Mouse (Mus musculus) midbrain, embryonic 15.5 days (tissue): ENCODE data around the gene Nmnat3. TPM values are rescaled to one million over a fixed set of nuclear protein-coding genes. Genes with fewer than 3 reads are reported as not detected.

Experiments
- ATAC-seq: fragments of 200-750 bp; cut with Nextera tagmentation; replicated peaks from 2 replicates; pipeline ENCODE4 v1.8.0; 2017; ENCODE audit warnings: moderate TSS enrichment
- H3K27ac ChIP-seq: fragments of 300-500 bp; sonication (generic); 2 replicates; pipeline ENCODE4 v1.5.1; 2015; ENCODE audit warnings: mild to moderate bottlenecking, inconsistent platforms
- H3K27me3 ChIP-seq: fragments of 300-500 bp; sonication (generic); replicated peaks from 2 replicates; pipeline ENCODE4 v1.6.1; 2015; ENCODE audit warnings: inconsistent platforms
- H3K36me3 ChIP-seq: fragments of 300-500 bp; sonication (generic); replicated peaks from 2 replicates; pipeline ENCODE4 v1.6.1; 2015; ENCODE audit warnings: inconsistent platforms
- H3K4me1 ChIP-seq: fragments of 300-500 bp; sonication (generic); 2 replicates; pipeline ENCODE4 v1.6.1; 2015; ENCODE audit warnings: inconsistent platforms
- H3K4me2 ChIP-seq: fragments of 300-500 bp; sonication (generic); 2 replicates; pipeline ENCODE4 v1.6.1; 2015; ENCODE audit warnings: inconsistent platforms, mild to moderate bottlenecking, moderate library complexity
- H3K4me3 ChIP-seq: fragments of 300-500 bp; sonication (generic); 2 replicates; pipeline ENCODE4 v1.5.1; 2015; ENCODE audit warnings: mild to moderate bottlenecking, inconsistent platforms
- H3K9ac ChIP-seq: fragments of 300-500 bp; sonication (generic); 2 replicates; pipeline ENCODE4 v1.6.1; 2015; ENCODE audit warnings: mild to moderate bottlenecking, inconsistent platforms
- H3K9me3 ChIP-seq: fragments of 300-500 bp; sonication (generic); 2 replicates; pipeline ENCODE4 v1.6.1; 2016; ENCODE audit warnings: inconsistent platforms
- WGBS: fragments of 180-500 bp; shearing (Covaris S2); methylation state at CpG from one replicate; pipeline ENCODE4 v1.1.7; 2015; ENCODE audit warnings: mixed read lengths; 5-methylcytosine and 5-hydroxymethylcytosine counted together
- polyA plus RNA-seq: library from polyadenylated mRNA; unstranded; fragments of >200 nt; fragmentation: Nextera tagmentation; extraction: Ambion mirVana; gene quantifications from 2 replicates; pipeline ENCODE4 v1.2.1, GENCODE M21; 2015

Gene Nmnat3
- polyA plus RNA-seq, 1 experiment from 2014 or later, result 0.84 TPM

GRCm38 (mm10) chr9:98314059-98314650, 26.9 kb downstream of the Nmnat3 start:
- 88% methylated on average over 7 of the region's 7 CpGs for WGBS
- no peak overlapping the region for H3K27ac ChIP-seq
- ATAC-seq, result no peak
- H3K4me3 ChIP-seq, result no peak overlapping the region
- peaks cover 6% of the 10 kb centered on the region for H3K4me1 ChIP-seq
- no peak overlapping the region for H3K4me2 ChIP-seq
- no peak overlapping the region for H3K9ac ChIP-seq
- no peaks in the 10 kb centered on the region for H3K27me3 ChIP-seq
- H3K9me3 ChIP-seq, result no peaks in the 10 kb centered on the region
- no peaks in the 10 kb centered on the region for H3K36me3 ChIP-seq

DNA sequence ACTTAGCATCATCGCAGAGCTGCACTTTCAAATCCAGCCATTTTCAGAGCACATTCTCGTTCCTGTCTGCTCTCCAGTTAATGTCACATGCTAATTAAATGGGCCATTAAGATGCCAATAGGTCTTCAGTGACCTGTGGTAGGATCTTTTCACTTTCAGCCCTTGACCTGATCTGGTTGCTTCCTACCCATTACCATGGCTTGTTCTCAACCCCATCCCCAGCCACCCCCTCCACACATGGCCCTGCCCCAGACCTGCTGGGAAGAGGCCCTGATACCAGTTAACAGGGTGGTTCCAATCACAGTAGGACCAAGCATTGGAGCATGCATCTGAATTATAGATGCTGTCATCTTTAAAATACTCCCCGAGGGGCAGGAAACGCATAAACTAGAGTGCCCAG, 30.7 kb downstream of the Nmnat3 start:
- no peak for ATAC-seq

DNA sequence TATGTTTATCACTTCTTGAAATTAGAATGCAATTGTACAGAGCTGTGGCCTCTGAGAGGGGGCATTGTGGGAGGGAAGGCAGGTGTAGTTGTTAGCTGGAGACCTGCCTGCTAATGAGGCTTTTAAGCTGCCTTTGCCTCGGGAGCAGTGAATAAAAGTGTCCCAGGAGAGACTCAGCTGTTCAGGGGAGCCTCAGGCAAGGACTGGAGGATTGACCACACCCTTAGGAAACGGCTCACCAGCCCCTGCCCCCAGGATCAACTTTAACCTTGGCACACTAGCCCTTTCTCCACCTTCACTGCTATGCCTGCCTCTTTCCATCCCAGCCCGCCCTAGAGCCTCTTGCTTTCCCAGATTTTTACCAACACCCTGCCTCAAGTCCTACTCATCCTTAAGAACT, 31.6 kb downstream of the Nmnat3 start:
- Histone ChIP-seq H3K4me1 (peaks cover 6% of the 10 kb centered on the region), H3K9ac (no peak overlapping the region), H3K36me3 (no peaks in the 10 kb centered on the region), H3K9me3 (no peaks in the 10 kb centered on the region), H3K27me3 (no peaks in the 10 kb centered on the region), H3K4me3 (no peak overlapping the region), H3K4me2 (no peak overlapping the region), H3K27ac (no peak overlapping the region)
- 45% methylated on average over 3 of the region's 3 CpGs for WGBS
- ATAC-seq, result no peak

More for the DNA sequence above, 30.7 kb downstream of the Nmnat3 start:
- no peaks in the 10 kb centered on the region for H3K9me3 ChIP-seq
- H3K27ac ChIP-seq, result no peak overlapping the region
- 67% methylated on average over 4 of the region's 4 CpGs for WGBS
- no peaks in the 10 kb centered on the region for H3K36me3 ChIP-seq
- H3K4me2 ChIP-seq, result no peak overlapping the region
- no peaks in the 10 kb centered on the region for H3K27me3 ChIP-seq
- H3K9ac ChIP-seq, result no peak overlapping the region
- no peak overlapping the region for H3K4me3 ChIP-seq
- peaks cover 6% of the 10 kb centered on the region for H3K4me1 ChIP-seq

GRCm38 (mm10) chr9:98320785-98321184, 33.5 kb downstream of the Nmnat3 start:
- no peak overlapping the region for H3K4me2 ChIP-seq
- H3K4me1 ChIP-seq, result peaks cover 6% of the 10 kb centered on the region
- H3K36me3 ChIP-seq, result no peaks in the 10 kb centered on the region
- no peak overlapping the region for H3K27ac ChIP-seq
- ATAC-seq, result no peak
- no peaks in the 10 kb centered on the region for H3K27me3 ChIP-seq
- WGBS, result 91% methylated on average over 3 of the region's 3 CpGs
- no peak overlapping the region for H3K9ac ChIP-seq
- no peaks in the 10 kb centered on the region for H3K9me3 ChIP-seq
- no peak overlapping the region for H3K4me3 ChIP-seq

- no peak overlapping the region for H3K4me3 ChIP-seq
- no peak overlapping the region for H3K27ac ChIP-seq
- ATAC-seq, result no peak
- H3K27me3 ChIP-seq, result no peaks in the 10 kb centered on the region
- no peak overlapping the region for H3K4me2 ChIP-seq
- H3K9me3 ChIP-seq, result no peaks in the 10 kb centered on the region
- H3K9ac ChIP-seq, result no peak overlapping the region
- no peaks in the 10 kb centered on the region for H3K36me3 ChIP-seq
- peaks cover 10% of the 10 kb centered on the region for H3K4me1 ChIP-seq
- 71% methylated on average over 1 of the region's 1 CpGs for WGBS
Observed at GRCm38 (mm10) chr9:98326088-98326487, 38.9 kb downstream of the Nmnat3 start.

- Histone ChIP-seq H3K36me3 (no peaks in the 10 kb centered on the region), H3K9ac (no peak overlapping the region), H3K27me3 (no peaks in the 10 kb centered on the region), H3K9me3 (no peaks in the 10 kb centered on the region), H3K4me1 (peaks cover 10% of the 10 kb centered on the region), H3K4me3 (no peak overlapping the region), H3K4me2 (no peak overlapping the region), H3K27ac (no peak overlapping the region)
- 56% methylated on average over 10 of the region's 10 CpGs for WGBS
- 0 out of 2 replicates have a peak, but pooled peaks have one; percentile 20 for ATAC-seq
Observed at GRCm38 (mm10) chr9:98328415-98329176, 41.4 kb downstream of the Nmnat3 start.

GRCm38 (mm10) chr9:98329274-98330105, 42.3 kb downstream of the Nmnat3 start:
- H3K9ac ChIP-seq, result no peak overlapping the region
- H3K4me3 ChIP-seq, result no peak overlapping the region
- peaks cover 10% of the 10 kb centered on the region for H3K4me1 ChIP-seq
- no peaks in the 10 kb centered on the region for H3K36me3 ChIP-seq
- H3K4me2 ChIP-seq, result no peak overlapping the region
- peak; percentile 70; the same call in 1 of the 2 replicates for ATAC-seq
- WGBS, result 31% methylated on average over 20 of the region's 20 CpGs
- no peaks in the 10 kb centered on the region for H3K27me3 ChIP-seq
- 0 out of 2 replicates have a peak overlapping the region, but pooled peaks have one; percentile 3 for H3K27ac ChIP-seq
- no peaks in the 10 kb centered on the region for H3K9me3 ChIP-seq

DNA sequence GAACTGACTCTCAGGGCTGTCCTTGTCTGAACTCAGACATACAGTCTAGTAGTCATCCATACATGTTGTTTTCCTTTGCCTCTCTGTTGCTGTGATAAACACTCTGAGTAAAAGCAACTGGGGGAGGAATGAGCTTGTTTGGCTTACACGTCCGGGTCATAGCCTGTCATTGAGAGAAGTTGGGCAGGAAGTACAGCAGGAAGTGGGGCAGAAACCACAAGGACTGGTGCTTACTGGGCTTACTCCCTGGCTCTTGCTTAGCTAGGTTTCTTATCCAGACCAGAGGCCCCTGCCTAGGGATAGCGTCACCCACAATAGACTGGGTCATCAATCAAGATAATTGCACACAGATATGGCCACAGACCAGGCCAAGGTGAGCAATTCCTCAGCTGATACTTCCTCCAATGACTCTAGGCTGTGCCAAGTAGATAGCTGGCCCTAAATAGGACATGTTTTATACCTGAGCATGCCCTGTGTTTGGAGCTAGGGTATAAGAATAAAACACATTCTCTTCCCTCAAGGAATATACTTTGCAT, 46.1 kb downstream of the Nmnat3 start:
- H3K36me3 ChIP-seq, result no peaks in the 10 kb centered on the region
- no peaks in the 10 kb centered on the region for H3K27me3 ChIP-seq
- H3K4me3 ChIP-seq, result no peak overlapping the region
- H3K4me1 ChIP-seq, result peaks cover 10% of the 10 kb centered on the region
- H3K9ac ChIP-seq, result no peak overlapping the region
- H3K9me3 ChIP-seq, result no peaks in the 10 kb centered on the region
- no peak overlapping the region for H3K4me2 ChIP-seq
- H3K27ac ChIP-seq, result no peak overlapping the region
- no peak for ATAC-seq
- WGBS, result 90% methylated on average over 3 of the region's 3 CpGs

GRCm38 (mm10) chr9:98337881-98338769, 50.9 kb downstream of the Nmnat3 start:
- WGBS, result 73% methylated on average over 15 of the region's 15 CpGs
- Histone ChIP-seq H3K4me2 (no peak overlapping the region), H3K9ac (no peak overlapping the region), H3K4me3 (no peak overlapping the region), H3K9me3 (no peaks in the 10 kb centered on the region), H3K27ac (no peak overlapping the region), H3K4me1 (no peaks in the 10 kb centered on the region), H3K36me3 (no peaks in the 10 kb centered on the region), H3K27me3 (no peaks in the 10 kb centered on the region)
- no peak for ATAC-seq

GRCm38 (mm10) chr9:98339971-98340370, 52.7 kb downstream of the Nmnat3 start:
- ATAC-seq, result no peak
- 83% methylated on average over 4 of the region's 4 CpGs for WGBS
- Histone ChIP-seq H3K36me3 (no peaks in the 10 kb centered on the region), H3K27ac (no peak overlapping the region), H3K9ac (no peak overlapping the region), H3K4me3 (no peak overlapping the region), H3K4me2 (no peak overlapping the region), H3K4me1 (no peaks in the 10 kb centered on the region), H3K9me3 (no peaks in the 10 kb centered on the region), H3K27me3 (no peaks in the 10 kb centered on the region)

GRCm38 (mm10) chr9:98340427-98340826, 53.2 kb downstream of the Nmnat3 start:
- no peaks in the 10 kb centered on the region for H3K27me3 ChIP-seq

More at GRCm38 (mm10) chr9:98340427-98340826, 53.2 kb downstream of the Nmnat3 start:
- Histone ChIP-seq H3K4me3 (no peak overlapping the region), H3K9me3 (no peaks in the 10 kb centered on the region), H3K4me1 (no peaks in the 10 kb centered on the region), H3K36me3 (no peaks in the 10 kb centered on the region), H3K9ac (no peak overlapping the region), H3K4me2 (no peak overlapping the region), H3K27ac (no peak overlapping the region)
- no peak for ATAC-seq
- WGBS, result 66% methylated on average over 4 of the region's 4 CpGs
